Mouse (Mus musculus) neural tube, embryonic 14.5 days (tissue): ENCODE results near the gene Myof. TPM values are rescaled to one million over a fixed set of nuclear protein-coding genes. Genes with fewer than 3 reads are reported as not detected.

Source experiments
- ATAC-seq: fragments of 200-750 bp; cut with Nextera tagmentation; 2 replicates; pipeline ENCODE4 v1.8.0; 2017; ENCODE audit warnings: low read depth, mild to moderate bottlenecking, moderate TSS enrichment, moderate library complexity
- H3K27ac ChIP-seq: fragments of 300-500 bp; sonication (generic); 2 replicates; pipeline ENCODE4 v1.5.1; 2014; ENCODE audit warnings: low read depth, mild to moderate bottlenecking, control low read depth, low read length, moderate library complexity, mixed read lengths
- H3K27me3 ChIP-seq: fragments of 300-500 bp; sonication (generic); 2 replicates; pipeline ENCODE4 v1.6.1; 2014; ENCODE audit warnings: low read length; ENCODE audit not compliant: control insufficient read depth, insufficient read depth
- H3K36me3 ChIP-seq: fragments of 300-500 bp; sonication (generic); 2 replicates; pipeline ENCODE4 v1.6.1; 2014; ENCODE audit warnings: low read length, mixed read lengths; ENCODE audit not compliant: control insufficient read depth, insufficient read depth
- H3K4me1 ChIP-seq: fragments of 300-500 bp; sonication (generic); 2 replicates; pipeline ENCODE4 v1.6.1; 2014; ENCODE audit warnings: low read length; ENCODE audit not compliant: control insufficient read depth, insufficient read depth
- H3K4me2 ChIP-seq: fragments of 300-500 bp; sonication (generic); 2 replicates; pipeline ENCODE4 v1.6.1; 2014; ENCODE audit warnings: mild to moderate bottlenecking, low read depth, low read length, control low read depth
- H3K4me3 ChIP-seq: fragments of 300-500 bp; sonication (generic); 2 replicates; pipeline ENCODE4 v1.5.1; 2014; ENCODE audit warnings: low read depth, low read length, control low read depth, mixed read lengths
- H3K9ac ChIP-seq: fragments of 300-500 bp; sonication (generic); replicated peaks from 2 replicates; pipeline ENCODE4 v1.6.1; 2014; ENCODE audit warnings: low read depth, mild to moderate bottlenecking, control low read depth, low read length, mixed read lengths
- H3K9me3 ChIP-seq: fragments of 300-500 bp; sonication (generic); 2 replicates; pipeline ENCODE4 v1.6.1; 2016; ENCODE audit warnings: low read length; ENCODE audit not compliant: control insufficient read depth
- WGBS: fragments of 180-500 bp; shearing (Covaris S2); extraction: QIAGEN DNeasy Blood & Tissue Kit; methylation state at CpG from one replicate; pipeline ENCODE4 v1.1.7; 2014; 5-methylcytosine and 5-hydroxymethylcytosine counted together
- polyA plus RNA-seq: library from polyadenylated mRNA; unstranded; fragments of >200 nt; fragmentation: Nextera tagmentation; extraction: Ambion mirVana; gene quantifications from 2 replicates; pipeline ENCODE4 v1.2.1, GENCODE M21; 2014

Myof gene
- polyA plus RNA-seq, 1 experiment from 2014 or later = 0.74 TPM

DNA sequence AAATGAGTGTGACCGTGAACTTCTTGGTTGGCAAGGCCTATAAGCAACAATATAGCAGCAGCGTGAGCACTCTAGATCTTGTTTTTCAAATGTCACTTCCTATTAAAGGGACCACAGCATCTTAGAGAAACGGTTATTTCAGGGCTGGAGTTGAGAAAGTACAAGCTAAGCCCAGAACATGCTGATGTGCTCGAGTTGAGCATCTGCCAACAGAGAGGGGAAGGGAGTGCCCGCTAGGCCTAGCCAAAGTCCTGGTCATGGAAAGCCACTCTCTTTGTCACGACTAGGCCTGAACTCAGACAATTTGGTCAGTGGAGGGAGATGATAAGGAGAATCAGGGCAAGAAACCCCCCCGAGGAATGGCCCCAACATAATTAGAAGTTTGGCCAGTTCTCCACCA, 86.1 kb downstream of the Myof start:
- Histone ChIP-seq H3K9me3 (no peaks in the 10 kb centered on the region), H3K4me1 (no peaks in the 10 kb centered on the region), H3K36me3 (no peaks in the 10 kb centered on the region), H3K27ac (no peak overlapping the region), H3K4me3 (no peak overlapping the region), H3K27me3 (no peaks in the 10 kb centered on the region), H3K4me2 (no peak overlapping the region), H3K9ac (no peak overlapping the region)
- 83% methylated on average over 7 of the region's 7 CpGs for WGBS
- ATAC-seq = no peak

DNA sequence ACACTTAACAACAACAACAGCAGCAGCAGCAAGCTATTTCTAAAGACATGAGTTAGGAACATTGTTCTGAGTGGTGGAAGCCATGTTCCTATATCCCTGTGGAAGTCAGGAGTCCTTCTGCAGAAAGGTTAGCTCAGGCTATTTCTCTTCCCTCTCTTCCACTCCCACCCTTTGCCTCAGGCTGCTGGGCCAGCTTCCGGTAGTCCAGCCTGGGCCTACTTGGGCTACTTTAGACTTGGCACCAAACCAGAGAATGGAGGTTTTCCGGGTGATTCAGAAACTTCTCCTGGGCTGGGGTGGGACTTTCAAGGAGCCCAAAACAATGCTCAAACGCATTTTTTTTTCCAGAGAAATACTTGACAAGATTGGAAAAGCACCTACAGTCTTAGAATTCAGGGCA, 87.4 kb downstream of the Myof start:
- H3K9ac ChIP-seq = no peak overlapping the region
- no peak overlapping the region for H3K27ac ChIP-seq
- H3K4me1 ChIP-seq = no peaks in the 10 kb centered on the region
- H3K4me3 ChIP-seq = no peak overlapping the region
- H3K36me3 ChIP-seq = no peaks in the 10 kb centered on the region
- WGBS = 88% methylated on average over 3 of the region's 3 CpGs
- H3K27me3 ChIP-seq = no peaks in the 10 kb centered on the region
- ATAC-seq = no peak
- no peak overlapping the region for H3K4me2 ChIP-seq
- H3K9me3 ChIP-seq = no peaks in the 10 kb centered on the region

DNA sequence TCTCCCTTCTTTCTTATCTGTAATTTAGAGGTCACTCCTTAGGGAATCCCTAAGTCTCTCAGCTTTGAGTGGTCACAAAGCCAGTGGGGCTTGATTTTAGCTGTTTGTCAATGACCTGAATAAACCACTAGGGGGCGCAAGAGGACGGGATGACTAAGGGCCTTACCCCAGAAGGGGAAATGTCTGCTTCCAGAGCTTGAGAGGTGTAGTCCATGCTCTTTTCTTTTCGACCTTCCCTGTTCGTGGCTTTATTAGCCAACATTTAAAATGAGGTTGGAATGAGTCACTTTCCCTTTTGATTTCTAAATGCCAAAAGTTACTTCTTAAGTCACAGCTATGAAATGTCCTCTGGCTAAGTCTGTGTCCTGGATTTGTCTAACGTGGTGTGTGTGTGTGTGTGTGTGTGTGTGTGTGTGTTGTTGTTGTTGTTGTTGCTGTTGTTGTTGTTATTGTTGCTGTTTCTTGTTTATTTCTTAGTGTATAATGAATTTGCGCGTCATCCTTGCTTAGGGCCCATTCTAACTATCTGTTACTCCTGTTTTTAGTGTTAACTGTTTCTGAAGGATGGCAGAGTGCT, 87.9 kb downstream of the Myof start:
- Histone ChIP-seq H3K4me2 (no peak overlapping the region), H3K27ac (no peak overlapping the region), H3K9ac (no peak overlapping the region), H3K4me1 (no peaks in the 10 kb centered on the region), H3K9me3 (no peaks in the 10 kb centered on the region), H3K27me3 (no peaks in the 10 kb centered on the region), H3K36me3 (no peaks in the 10 kb centered on the region), H3K4me3 (no peak overlapping the region)
- 41% methylated on average over 7 of the region's 7 CpGs for WGBS
- peak; percentile 85 for ATAC-seq

DNA sequence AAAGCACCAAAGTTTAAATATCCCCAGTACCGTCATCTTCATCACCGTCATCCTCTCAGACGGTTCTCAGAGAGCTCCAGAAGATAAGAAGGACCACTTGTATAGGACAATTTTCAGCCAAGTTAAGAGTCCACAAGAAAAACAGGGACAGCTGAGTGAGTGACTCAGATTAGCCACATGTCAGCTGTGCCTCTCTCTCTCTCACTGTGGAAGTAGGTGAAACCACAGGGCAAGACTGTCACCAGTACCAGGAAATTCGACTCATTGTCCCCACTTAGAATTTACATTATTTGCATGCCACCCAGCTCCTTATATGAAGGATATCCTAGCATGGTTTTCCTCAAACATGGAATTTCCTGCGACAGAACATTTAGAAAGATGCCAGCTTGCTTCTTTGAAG, 88.6 kb downstream of the Myof start:
- ATAC-seq = no peak
- no peaks in the 10 kb centered on the region for H3K36me3 ChIP-seq

DNA sequence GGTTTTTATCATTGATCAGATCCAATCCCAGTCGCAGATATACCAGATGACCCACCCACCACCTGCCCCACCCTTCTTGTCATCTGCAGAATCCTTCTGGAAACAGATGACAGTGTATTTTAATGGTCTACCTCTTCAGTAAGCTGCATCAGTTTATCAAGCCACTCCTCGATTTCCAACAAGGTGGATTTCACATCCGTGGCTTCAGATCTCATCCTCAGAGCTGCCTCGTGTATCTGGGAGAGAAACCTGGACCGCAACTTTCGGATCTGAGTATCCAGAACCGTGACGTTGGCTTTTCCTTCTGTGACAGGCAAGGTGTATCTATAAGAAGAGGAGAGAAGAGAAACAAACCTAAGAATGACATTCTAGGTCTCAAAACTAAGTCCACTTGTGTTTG, 89.1 kb downstream of the Myof start:
- WGBS = 84% methylated on average over 8 of the region's 8 CpGs
- no peak overlapping the region for H3K27ac ChIP-seq
- H3K4me3 ChIP-seq = no peak overlapping the region
- no peaks in the 10 kb centered on the region for H3K27me3 ChIP-seq
- no peak overlapping the region for H3K4me2 ChIP-seq
- H3K36me3 ChIP-seq = no peaks in the 10 kb centered on the region
- no peaks in the 10 kb centered on the region for H3K4me1 ChIP-seq
- no peak overlapping the region for H3K9ac ChIP-seq
- no peaks in the 10 kb centered on the region for H3K9me3 ChIP-seq
- no peak for ATAC-seq

More for the DNA sequence above, 88.6 kb downstream of the Myof start:
- H3K9ac ChIP-seq = no peak overlapping the region
- no peak overlapping the region for H3K27ac ChIP-seq
- H3K4me2 ChIP-seq = no peak overlapping the region
- no peaks in the 10 kb centered on the region for H3K4me1 ChIP-seq
- H3K9me3 ChIP-seq = no peaks in the 10 kb centered on the region
- no peak overlapping the region for H3K4me3 ChIP-seq
- 78% methylated on average over 5 of the region's 5 CpGs for WGBS
- H3K27me3 ChIP-seq = no peaks in the 10 kb centered on the region

DNA sequence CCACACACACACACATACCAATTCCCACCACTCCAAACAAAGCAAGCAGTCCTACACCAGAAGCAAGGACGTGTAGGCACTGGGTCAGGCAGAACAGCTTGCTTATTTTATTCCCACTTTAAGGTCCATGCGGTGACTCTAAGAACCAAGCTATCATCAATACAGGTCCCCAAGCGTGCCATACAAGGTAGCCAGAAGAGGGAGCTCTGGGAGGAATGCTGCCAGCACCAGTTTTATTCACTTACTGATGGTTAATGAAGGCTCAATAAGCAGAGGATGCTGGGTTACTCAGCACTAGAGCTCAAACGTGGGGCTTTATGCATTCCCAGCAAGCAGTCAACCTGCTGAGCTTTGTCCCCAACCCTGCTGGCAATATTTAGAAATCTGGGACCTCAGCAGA, 96.7 kb downstream of the Myof start:
- Histone ChIP-seq H3K36me3 (no peaks in the 10 kb centered on the region), H3K27me3 (no peaks in the 10 kb centered on the region), H3K9me3 (no peaks in the 10 kb centered on the region), H3K9ac (no peak overlapping the region), H3K4me3 (no peak overlapping the region), H3K4me1 (no peaks in the 10 kb centered on the region), H3K27ac (no peak overlapping the region), H3K4me2 (no peak overlapping the region)
- ATAC-seq = no peak
- 28% methylated on average over 4 of the region's 4 CpGs for WGBS

DNA sequence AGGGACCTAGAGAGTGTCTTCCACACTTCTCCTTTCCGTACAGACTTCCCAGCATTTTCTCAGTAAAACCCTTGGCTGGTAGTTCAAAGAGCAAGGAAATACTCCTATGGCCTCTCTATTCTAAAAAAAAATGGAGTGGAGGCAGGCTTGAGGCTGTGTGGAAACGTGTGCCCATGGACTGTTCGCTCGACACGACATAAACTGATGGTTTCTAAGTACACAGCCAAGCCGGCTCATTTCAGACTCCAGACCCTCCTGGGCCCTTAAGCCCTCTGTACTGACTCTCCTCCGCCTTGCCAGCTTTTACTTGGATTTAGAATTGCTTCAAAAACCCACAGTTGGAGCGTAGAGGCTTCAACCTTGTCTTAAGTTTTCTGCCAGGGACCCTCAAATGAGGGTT, 97.3 kb downstream of the Myof start:
- Histone ChIP-seq H3K4me2 (no peak overlapping the region), H3K4me3 (no peak overlapping the region), H3K27me3 (no peaks in the 10 kb centered on the region), H3K36me3 (no peaks in the 10 kb centered on the region), H3K9me3 (no peaks in the 10 kb centered on the region), H3K27ac (no peak overlapping the region), H3K4me1 (no peaks in the 10 kb centered on the region), H3K9ac (no peak overlapping the region)
- WGBS = 86% methylated on average over 8 of the region's 8 CpGs
- ATAC-seq = no peak

DNA sequence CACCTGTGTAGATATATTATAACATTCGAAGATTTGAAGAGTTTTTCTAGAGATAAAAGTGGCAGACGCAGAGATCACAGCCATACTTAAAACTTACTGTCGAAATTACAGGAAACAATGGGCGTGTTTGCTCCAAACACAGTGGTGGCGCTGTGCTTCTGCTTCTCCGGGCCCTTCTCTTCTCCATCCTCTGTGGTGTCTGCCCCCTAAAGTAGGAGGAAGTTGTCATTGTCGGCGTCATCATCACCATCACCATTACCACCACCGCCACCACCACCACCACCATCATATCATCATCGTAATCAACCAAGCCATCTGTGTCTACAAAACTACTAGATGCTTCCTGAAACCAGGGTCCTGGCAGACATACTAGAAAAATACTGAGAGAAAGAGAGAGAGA, 104.2 kb downstream of the Myof start:
- Histone ChIP-seq H3K4me1 (no peaks in the 10 kb centered on the region), H3K27ac (no peak overlapping the region), H3K9me3 (no peaks in the 10 kb centered on the region), H3K9ac (no peak overlapping the region), H3K36me3 (no peaks in the 10 kb centered on the region), H3K27me3 (no peaks in the 10 kb centered on the region), H3K4me3 (no peak overlapping the region), H3K4me2 (no peak overlapping the region)
- no peak for ATAC-seq
- 90% methylated on average over 10 of the region's 10 CpGs for WGBS

DNA sequence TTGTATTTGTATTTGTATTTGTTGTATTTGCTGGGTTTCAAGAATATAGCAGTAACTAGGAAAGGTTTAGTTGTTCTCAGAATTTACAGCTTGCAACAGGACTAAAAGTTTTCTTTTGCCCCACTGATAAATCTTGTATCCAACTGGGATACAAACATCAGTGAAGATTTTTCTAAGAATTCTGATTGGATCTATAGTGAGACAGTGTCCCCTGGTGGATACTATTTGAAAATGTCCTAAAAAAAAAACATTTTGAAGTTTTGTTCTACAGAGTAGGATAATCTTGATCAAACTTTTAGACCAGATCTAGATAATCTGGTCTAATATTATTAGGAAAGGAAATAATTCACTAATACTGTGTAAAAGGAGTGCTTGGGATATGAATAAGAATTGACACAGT, 106.3 kb downstream of the Myof start:
- Histone ChIP-seq H3K27ac (no peak overlapping the region), H3K9me3 (no peaks in the 10 kb centered on the region), H3K4me3 (no peak overlapping the region), H3K9ac (no peak overlapping the region), H3K4me1 (no peaks in the 10 kb centered on the region), H3K36me3 (no peaks in the 10 kb centered on the region), H3K27me3 (no peaks in the 10 kb centered on the region), H3K4me2 (no peak overlapping the region)
- no peak for ATAC-seq

DNA sequence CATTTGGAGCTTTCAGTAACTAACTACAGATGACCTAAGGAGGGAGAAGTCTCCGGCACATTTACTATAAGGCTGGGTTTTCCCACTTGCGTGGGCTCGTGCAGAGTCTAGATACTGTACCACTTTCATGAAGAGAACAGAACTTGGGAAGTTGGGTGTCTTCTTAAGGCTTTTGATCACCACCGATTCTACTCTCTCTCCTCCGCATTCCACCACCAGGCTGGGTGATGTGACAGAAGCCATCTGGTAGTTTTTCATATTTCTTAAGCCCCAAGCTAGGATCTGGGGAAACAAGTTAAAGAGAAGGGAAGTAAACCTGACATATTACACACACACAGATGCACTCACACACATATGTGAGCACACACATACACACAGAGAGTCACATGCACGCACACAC, 108.7 kb downstream of the Myof start:
- no peaks in the 10 kb centered on the region for H3K9me3 ChIP-seq
- 96% methylated on average over 6 of the region's 6 CpGs for WGBS
- no peak for ATAC-seq
- no peak overlapping the region for H3K4me3 ChIP-seq
- no peak overlapping the region for H3K4me2 ChIP-seq
- no peaks in the 10 kb centered on the region for H3K27me3 ChIP-seq
- no peak overlapping the region for H3K9ac ChIP-seq
- H3K36me3 ChIP-seq = no peaks in the 10 kb centered on the region
- no peaks in the 10 kb centered on the region for H3K4me1 ChIP-seq
- no peak overlapping the region for H3K27ac ChIP-seq
